Mouse (Mus musculus) C3H10T1/2 (cell line): ENCODE measurements around the gene Atp8b4. TPM values are rescaled to one million over a fixed set of nuclear protein-coding genes. Genes with fewer than 3 reads are reported as not detected.

Experiments used
- polyA plus RNA-seq, 2 experiments: library from polyadenylated mRNA; unstranded; fragments of >200 nt; fragmentation: generic; extraction: Trizol; gene quantifications; one replicate each; pipeline ENCODE4 v1.2.1; 2012; ENCODE audit warnings: missing spikeins in 2 of 2

Atp8b4 gene
- polyA plus RNA-seq, result under 1 TPM; under 0.01 to 0.01 TPM

DNA sequence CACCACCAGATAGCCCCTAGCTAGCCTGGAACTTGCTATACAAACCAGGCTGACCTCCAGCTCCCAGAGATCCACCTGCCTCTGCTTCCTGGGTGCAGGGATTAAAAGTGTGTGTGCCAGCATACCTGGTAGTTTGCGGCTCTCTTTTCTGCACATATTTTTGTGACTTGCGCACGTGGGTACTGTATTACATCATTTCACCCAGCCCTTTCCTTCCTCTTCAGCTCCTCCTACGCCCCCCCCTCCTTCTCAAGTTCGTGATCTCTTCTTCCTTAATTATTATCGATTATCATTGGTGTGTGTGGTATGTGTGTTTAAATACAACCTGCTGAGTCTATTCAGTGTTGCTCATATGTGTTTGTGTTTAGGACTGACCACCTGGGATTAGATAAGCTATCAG is at the start of gene Atp8b4:
Gene Atp8b4 (minus strand): TSS at position 154 of the 400 bp plus-strand sequence.

Other genes with a start within 250 kb of the Atp8b4 start
- not detected for gene Slc27a2, start 51.7 kb upstream of the Atp8b4 start, polyA plus RNA-seq
- gene Hdc, start 118.6 kb upstream of the Atp8b4 start, polyA plus RNA-seq, result under 1 TPM; 0.06 to 0.45 TPM
- 1 to 10 TPM; 2.1 to 9.2 TPM for gene Gabpb1, start 175.7 kb upstream of the Atp8b4 start, polyA plus RNA-seq
- 10 to 100 TPM in 1 of 2 experiments, under 1 TPM in 1; 0.87 to 12.4 TPM for gene Usp8, start 206.7 kb upstream of the Atp8b4 start, polyA plus RNA-seq